Mouse (Mus musculus) embryonic facial prominence, embryonic 14.5 days (tissue): ENCODE results near the gene Tpsg1. TPM values are rescaled to one million over a fixed set of nuclear protein-coding genes. Genes with fewer than 3 reads are reported as not detected.
A peak's percentile ranks its signal among the peaks of the same experiment; 100 is the strongest.

Source experiments
- ATAC-seq: fragments of 200-750 bp; cut with Nextera tagmentation; 2 replicates; pipeline ENCODE4 v1.8.0; 2017; ENCODE audit warnings: low read depth, moderate number of reproducible peaks, moderate TSS enrichment
- DNase-seq: peaks from one replicate; pipeline ENCODE4 v3.0.0-alpha.2; 2015; ENCODE audit warnings: low spot score
- H3K27ac ChIP-seq: fragments of 300-500 bp; sonication (generic); replicated peaks from 2 replicates; pipeline ENCODE4 v1.5.1; 2014; ENCODE audit warnings: low read depth, mild to moderate bottlenecking, low read length, moderate library complexity
- H3K27me3 ChIP-seq: fragments of 300-500 bp; sonication (generic); replicated peaks from 2 replicates; pipeline ENCODE4 v1.6.1; 2014; ENCODE audit warnings: low read length; ENCODE audit not compliant: control insufficient read depth, insufficient read depth
- H3K36me3 ChIP-seq: fragments of 300-500 bp; sonication (generic); 2 replicates; pipeline ENCODE4 v1.6.1; 2014; ENCODE audit warnings: low read length, mixed read lengths; ENCODE audit not compliant: control insufficient read depth, insufficient read depth
- H3K4me1 ChIP-seq: fragments of 300-500 bp; sonication (generic); 2 replicates; pipeline ENCODE4 v1.6.1; 2014; ENCODE audit warnings: antibody characterized with exemption, low read length; ENCODE audit not compliant: control insufficient read depth, insufficient read depth
- H3K4me2 ChIP-seq: fragments of 300-500 bp; sonication (generic); 2 replicates; pipeline ENCODE4 v1.6.1; 2014; ENCODE audit warnings: low read depth, mild to moderate bottlenecking, low read length, moderate library complexity, mixed read lengths
- H3K4me3 ChIP-seq: fragments of 300-500 bp; sonication (generic); 2 replicates; pipeline ENCODE4 v1.5.1; 2014; ENCODE audit warnings: low read depth, mild to moderate bottlenecking, low read length
- H3K9ac ChIP-seq: fragments of 300-500 bp; sonication (generic); 2 replicates; pipeline ENCODE4 v1.6.1; 2014; ENCODE audit warnings: low read depth, mild to moderate bottlenecking, low read length, moderate library complexity, mixed read lengths
- H3K9me3 ChIP-seq: fragments of 300-500 bp; sonication (generic); 2 replicates; pipeline ENCODE4 v1.6.1; 2016; ENCODE audit warnings: low read length; ENCODE audit not compliant: control insufficient read depth
- WGBS: fragments of 180-500 bp; shearing (Covaris S2); extraction: QIAGEN DNeasy Blood & Tissue Kit; methylation state at CpG from one replicate; pipeline ENCODE4 v1.1.7; 2014; 5-methylcytosine and 5-hydroxymethylcytosine counted together
- polyA plus RNA-seq: library from polyadenylated mRNA; unstranded; fragments of >200 nt; fragmentation: Nextera tagmentation; extraction: Ambion mirVana; gene quantifications from 2 replicates; pipeline ENCODE4 v1.2.1, GENCODE M21; 2014

Tpsg1 gene
- polyA plus RNA-seq, 1 experiment from 2014 or later, result 9.5 TPM

DNA sequence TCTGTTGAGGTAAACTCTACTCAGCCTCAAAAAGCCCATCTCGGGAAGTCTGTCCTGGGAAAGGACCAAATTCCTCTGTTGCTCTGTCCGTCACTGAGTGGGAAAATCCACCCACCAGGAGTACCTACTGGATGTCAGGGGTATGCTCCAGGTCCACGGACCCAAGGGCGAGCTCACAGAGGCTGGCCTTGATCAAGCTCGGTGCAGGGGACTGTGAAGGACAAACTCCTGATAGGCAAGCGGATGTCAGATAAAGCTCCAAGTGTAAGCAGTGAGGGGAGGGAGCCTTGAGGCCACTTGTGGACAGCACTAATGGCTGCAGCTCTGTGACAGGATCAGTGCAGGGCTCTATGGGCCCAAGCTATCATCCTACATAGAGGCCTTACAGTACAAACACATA, 41.1 kb downstream of the Tpsg1 start:
- H3K9ac ChIP-seq, result no peak overlapping the region
- no peaks in the 10 kb centered on the region for H3K9me3 ChIP-seq
- ATAC-seq, result no peak
- H3K4me2 ChIP-seq, result no peak overlapping the region
- DNase-seq, result no peak
- H3K36me3 ChIP-seq, result no peaks in the 10 kb centered on the region
- H3K4me1 ChIP-seq, result peaks cover 42% of the 10 kb centered on the region
- 0 out of 2 replicates have a peak overlapping the region, but pooled peaks have one; percentile 13 for H3K27ac ChIP-seq
- no peaks in the 10 kb centered on the region for H3K27me3 ChIP-seq
- WGBS, result 80% methylated on average over 6 of the region's 6 CpGs
- no peak overlapping the region for H3K4me3 ChIP-seq

DNA sequence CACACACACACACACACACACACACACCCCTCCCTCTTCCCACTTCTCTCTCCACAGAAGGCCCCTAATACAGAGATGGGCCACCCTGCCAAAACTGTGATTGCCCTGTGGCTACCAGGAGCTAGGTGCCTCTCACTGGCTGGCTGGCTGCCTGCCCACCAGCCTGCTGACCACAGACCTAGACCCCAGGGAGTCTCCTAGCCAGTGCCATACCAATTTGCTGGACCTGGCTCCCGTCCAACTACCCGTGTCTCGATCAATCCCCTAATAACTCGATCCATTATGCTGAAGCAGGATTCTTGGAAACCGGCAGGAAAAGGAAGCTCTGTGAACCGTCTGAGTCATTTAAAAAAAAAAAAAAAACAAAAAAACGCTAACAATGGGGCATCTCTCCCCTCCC, 41.7 kb downstream of the Tpsg1 start:
- H3K27me3 ChIP-seq, result no peaks in the 10 kb centered on the region
- no peak for ATAC-seq
- no peaks in the 10 kb centered on the region for H3K36me3 ChIP-seq
- H3K4me3 ChIP-seq, result no peak overlapping the region
- H3K4me1 ChIP-seq, result peaks cover 42% of the 10 kb centered on the region
- no peaks in the 10 kb centered on the region for H3K9me3 ChIP-seq
- DNase-seq, result no peak
- H3K9ac ChIP-seq, result no peak overlapping the region
- H3K27ac ChIP-seq, result no peak overlapping the region
- WGBS, result 23% methylated on average over 7 of the region's 7 CpGs
- no peak overlapping the region for H3K4me2 ChIP-seq

DNA sequence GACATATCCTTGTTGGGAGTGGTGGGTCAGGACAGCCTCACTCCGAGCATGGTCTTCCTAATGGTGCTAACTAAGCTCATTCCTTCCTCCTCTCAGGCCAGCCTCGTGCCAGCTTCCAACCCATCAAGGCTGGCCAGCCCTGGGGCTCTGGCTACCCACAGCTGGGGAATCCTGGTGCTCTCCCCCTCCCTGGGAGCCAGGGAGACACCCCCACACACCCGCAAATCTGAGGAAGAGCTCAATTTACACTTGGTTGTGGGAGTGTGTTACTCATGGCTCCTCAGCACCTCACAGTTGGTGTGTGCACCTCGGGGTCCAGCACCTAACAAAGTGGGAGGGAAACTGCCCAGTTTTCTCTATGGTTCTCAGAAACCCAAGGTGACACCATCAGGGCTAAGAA, 42.2 kb downstream of the Tpsg1 start:
- Histone ChIP-seq H3K9me3 (no peaks in the 10 kb centered on the region), H3K4me1 (peaks cover 42% of the 10 kb centered on the region), H3K4me3 (no peak overlapping the region), H3K9ac (no peak overlapping the region), H3K36me3 (no peaks in the 10 kb centered on the region), H3K27me3 (no peaks in the 10 kb centered on the region), H3K27ac (no peak overlapping the region), H3K4me2 (no peak overlapping the region)
- 45% methylated on average over 4 of the region's 4 CpGs for WGBS
- no peak for ATAC-seq
- no peak for DNase-seq

DNA sequence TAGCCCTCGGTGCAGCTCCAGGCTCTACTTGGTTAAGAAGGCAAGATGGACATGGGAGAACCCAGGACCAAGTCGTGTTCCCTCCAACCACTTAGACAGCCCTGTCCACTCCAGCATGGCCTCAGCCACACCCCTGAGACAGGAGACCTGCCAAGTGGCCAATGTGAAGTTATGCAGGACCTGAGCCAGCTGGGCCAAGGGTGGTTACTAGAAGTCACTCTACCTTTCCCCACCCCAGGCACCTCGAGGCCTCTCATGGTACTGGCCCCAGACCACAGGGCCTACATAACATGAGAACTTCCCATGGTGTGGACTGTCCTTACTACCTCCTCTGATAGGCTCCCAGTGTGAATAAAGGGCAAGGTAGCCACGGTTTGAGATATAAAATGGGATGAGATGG, 45.1 kb downstream of the Tpsg1 start:
- ATAC-seq (no peak), DNase-seq (no peak)
- no peak overlapping the region for H3K9ac ChIP-seq
- no peak overlapping the region for H3K27ac ChIP-seq
- no peak overlapping the region for H3K4me3 ChIP-seq
- H3K4me2 ChIP-seq, result no peak overlapping the region
- no peaks in the 10 kb centered on the region for H3K9me3 ChIP-seq
- no peaks in the 10 kb centered on the region for H3K36me3 ChIP-seq
- WGBS, result 63% methylated on average over 4 of the region's 4 CpGs
- peaks cover 48% of the 10 kb centered on the region for H3K4me1 ChIP-seq
- no peaks in the 10 kb centered on the region for H3K27me3 ChIP-seq

DNA sequence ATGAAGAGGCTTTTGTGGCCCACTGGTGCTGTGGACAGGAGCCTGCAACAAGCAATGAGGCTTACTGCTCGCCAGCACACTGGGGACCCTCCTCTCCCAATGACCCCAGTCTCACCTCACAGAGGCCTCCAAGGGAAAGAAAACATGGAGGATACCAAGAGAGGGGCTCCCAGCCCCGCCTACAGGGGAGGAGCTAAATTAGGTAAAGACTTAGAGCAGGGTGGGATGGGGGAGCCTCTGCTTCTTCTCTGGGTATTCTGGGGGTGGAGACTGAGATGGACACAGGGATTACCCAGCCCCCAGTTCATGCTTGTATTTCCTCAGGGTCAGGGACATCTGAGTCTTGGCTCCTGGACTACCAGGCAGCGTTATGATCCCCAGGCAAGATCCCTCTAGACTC, 45.8 kb downstream of the Tpsg1 start:
- no peak overlapping the region for H3K9ac ChIP-seq
- WGBS, result 12% methylated on average over 3 of the region's 3 CpGs
- peaks cover 47% of the 10 kb centered on the region for H3K4me1 ChIP-seq
- H3K27ac ChIP-seq, result peak overlapping the region; percentile 65; the same call in 1 of the 2 replicates
- no peaks in the 10 kb centered on the region for H3K9me3 ChIP-seq
- H3K36me3 ChIP-seq, result no peaks in the 10 kb centered on the region
- no peak for ATAC-seq
- H3K27me3 ChIP-seq, result no peaks in the 10 kb centered on the region
- H3K4me3 ChIP-seq, result no peak overlapping the region
- no peak for DNase-seq
- H3K4me2 ChIP-seq, result no peak overlapping the region

DNA sequence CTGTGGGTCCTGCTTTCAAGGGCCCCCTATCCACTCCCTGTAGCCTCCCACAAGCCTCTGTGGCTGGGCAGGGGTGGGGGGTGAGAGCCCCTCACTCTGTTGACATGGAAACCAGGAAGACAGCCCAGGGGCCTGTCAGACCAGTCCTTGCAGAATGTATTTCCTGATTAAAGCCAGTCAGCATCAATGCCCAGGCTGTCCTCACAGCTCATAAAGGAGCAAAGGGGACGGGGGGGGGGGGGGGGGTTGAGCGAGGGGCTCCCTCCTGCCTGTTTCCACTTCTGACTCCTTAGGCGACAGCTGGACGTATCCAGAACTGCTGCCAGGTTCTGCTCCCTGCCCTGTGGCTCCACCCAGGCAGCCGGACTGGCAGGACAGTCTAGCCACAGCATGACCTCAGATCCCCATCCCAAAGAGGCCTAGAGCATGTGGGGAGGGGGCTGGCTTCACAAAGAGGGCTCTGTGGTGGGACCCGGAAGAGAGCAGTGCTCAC, 46.4 kb downstream of the Tpsg1 start:
- DNase-seq, result peak; percentile 59
- Histone ChIP-seq H3K4me1 (peaks cover 42% of the 10 kb centered on the region), H3K36me3 (no peaks in the 10 kb centered on the region), H3K4me3 (no peak overlapping the region), H3K27me3 (no peaks in the 10 kb centered on the region), H3K9me3 (no peaks in the 10 kb centered on the region), H3K4me2 (peak overlapping the region; percentile 29; the same call in 1 of the 2 replicates), H3K27ac (peak overlapping the region; percentile 65), H3K9ac (no peak overlapping the region)
- 2% methylated on average over 3 of the region's 6 CpGs for WGBS
- peak; percentile 55 for ATAC-seq

DNA sequence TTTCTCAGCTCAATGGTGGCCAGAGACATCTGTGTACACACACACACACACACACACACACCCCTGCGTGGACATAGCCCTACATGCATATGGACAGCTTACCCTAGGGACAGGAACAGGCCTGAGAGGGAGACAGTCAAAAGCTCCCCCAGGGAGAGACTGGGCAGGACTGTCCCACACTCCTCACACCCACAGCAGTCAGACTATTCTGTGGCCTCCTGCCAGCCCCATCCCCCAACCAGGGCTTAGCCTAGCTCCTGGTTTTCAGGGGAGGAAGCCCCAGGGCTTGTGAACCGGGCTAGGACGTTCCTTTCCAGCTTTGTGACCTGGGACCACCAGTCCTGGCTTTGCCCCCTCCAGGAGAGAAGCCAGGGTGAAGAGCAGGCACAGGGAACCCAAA, 47.1 kb downstream of the Tpsg1 start:
- DNase-seq (peak; percentile 55), ATAC-seq (peak; percentile 7; the same call in 1 of the 2 replicates)
- no peak overlapping the region for H3K4me2 ChIP-seq
- H3K9me3 ChIP-seq, result no peaks in the 10 kb centered on the region
- H3K9ac ChIP-seq, result no peak overlapping the region
- peaks cover 38% of the 10 kb centered on the region for H3K4me1 ChIP-seq
- peak overlapping the region; percentile 65 for H3K27ac ChIP-seq
- H3K36me3 ChIP-seq, result no peaks in the 10 kb centered on the region
- H3K27me3 ChIP-seq, result no peaks in the 10 kb centered on the region
- H3K4me3 ChIP-seq, result no peak overlapping the region
- 21% methylated on average over 3 of the region's 3 CpGs for WGBS

DNA sequence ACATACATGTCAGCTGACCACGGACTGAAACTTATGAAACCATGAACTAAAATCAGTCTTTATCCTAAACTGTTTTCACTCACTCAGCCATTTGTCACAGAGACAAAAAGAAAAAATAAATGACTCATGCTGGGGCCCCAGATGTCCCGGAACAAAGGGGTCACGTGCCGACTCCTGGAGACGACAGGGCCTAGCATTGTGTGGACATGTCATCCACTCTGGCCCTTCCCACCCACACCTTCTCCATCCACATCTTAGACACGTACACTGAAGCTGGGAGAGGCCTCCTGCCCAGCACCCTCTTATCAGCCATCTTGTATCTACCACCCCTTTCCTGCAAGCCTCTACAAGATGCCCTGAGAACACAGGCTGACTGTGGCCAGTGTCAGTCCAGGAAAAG, 48.9 kb downstream of the Tpsg1 start:
- no peak overlapping the region for H3K4me2 ChIP-seq
- no peaks in the 10 kb centered on the region for H3K27me3 ChIP-seq
- H3K9me3 ChIP-seq, result no peaks in the 10 kb centered on the region
- H3K9ac ChIP-seq, result no peak overlapping the region
- no peaks in the 10 kb centered on the region for H3K36me3 ChIP-seq
- peaks cover 35% of the 10 kb centered on the region for H3K4me1 ChIP-seq
- WGBS, result 84% methylated on average over 6 of the region's 6 CpGs
- no peak overlapping the region for H3K27ac ChIP-seq
- ATAC-seq (no peak), DNase-seq (no peak)
- no peak overlapping the region for H3K4me3 ChIP-seq

DNA sequence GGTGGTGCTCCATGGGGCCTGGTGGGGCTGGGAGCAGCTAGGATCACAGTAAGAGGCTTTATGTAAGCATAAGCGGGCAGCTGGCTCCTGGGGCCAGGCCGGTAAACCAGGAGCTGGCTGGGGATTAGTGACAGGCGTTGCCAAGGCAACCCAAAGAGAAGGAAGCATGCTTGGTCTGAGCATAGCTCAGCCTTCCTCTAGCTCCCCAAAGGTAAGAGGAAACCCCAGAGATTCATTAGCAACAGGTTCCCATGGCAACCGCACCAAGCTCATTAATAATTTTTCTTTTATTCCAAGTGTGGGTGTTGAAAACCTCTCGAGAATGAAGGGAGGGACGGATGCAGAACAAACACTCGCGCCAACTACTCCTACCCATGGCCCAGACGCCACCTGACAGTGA, 49.9 kb downstream of the Tpsg1 start:
- ATAC-seq, result peak; percentile 80

More for the DNA sequence above, 49.9 kb downstream of the Tpsg1 start:
- Histone ChIP-seq H3K27ac (no peak overlapping the region), H3K4me1 (peaks cover 35% of the 10 kb centered on the region), H3K4me3 (no peak overlapping the region), H3K4me2 (no peak overlapping the region), H3K36me3 (no peaks in the 10 kb centered on the region), H3K9ac (no peak overlapping the region), H3K9me3 (no peaks in the 10 kb centered on the region), H3K27me3 (no peaks in the 10 kb centered on the region)
- DNase-seq, result peak; percentile 87
- 41% methylated on average over 9 of the region's 9 CpGs for WGBS
